In genomic region chr15:100388224-100388835, GRCm38 (mm10) we compare ENCODE assay signal across 21 mouse cellular contexts. TPM values are rescaled to one million over a fixed set of nuclear protein-coding genes. Genes with fewer than 3 reads are reported as not detected.
DNase-seq lines count a peak whose midpoint lies in the region; ATAC-seq and TF ChIP-seq lines count a peak whose summit lies in the region.
"Had no signal": no experiment of that assay in that cellular context is flagged by ENCODE, and none has a peak within 500 bp of the region (broad histone marks: within the 10 kb centered on the region; RNA-seq: fewer than 3 reads in every experiment).

No protein-coding gene starts in this region.

- H3K9ac ChIP-seq in lung, postnatal 0 days (replicated peaks; ENCODE audit: low read depth) = no peak overlapping the region
- H3K9ac ChIP-seq in CH12.LX (ENCODE audit: insufficient read depth, low read depth) = no peak overlapping the region
- H3K9ac ChIP-seq in hindbrain, embryonic 16.5 days (ENCODE audit: low read depth, low read length) = no peak overlapping the region
- H3K9ac ChIP-seq: heart, embryonic 13.5 days; limb, embryonic 13.5 days; neural tube, embryonic 15.5 days had no signal

- in situ Hi-C loops in CH12.LX (cut with MboI; ENCODE audit: low pct_ligation_motif_present, low pct_unique_long_range_greater_than_20kb, low sequenced_read_pairs) = no loop called here

- no peak overlapping the region for H3K4me3 ChIP-seq in lung, postnatal 0 days (ENCODE audit: low read depth, low read length)
- H3K4me3 ChIP-seq in CH12.LX (replicated peaks in 1 of 3; ENCODE audit: low read depth in 2 of 3, low read length in 2 of 3, poor library complexity in 1 of 3) = no peak overlapping the region
- no peak overlapping the region for H3K4me3 ChIP-seq in hindbrain, embryonic 16.5 days (ENCODE audit: low read length)
- H3K4me3 ChIP-seq: heart, embryonic 13.5 days; limb, embryonic 13.5 days; midbrain, embryonic 10.5 days; neural tube, embryonic 15.5 days had no signal

- no peaks in the 10 kb centered on the region for H3K4me1 ChIP-seq in lung, postnatal 0 days (ENCODE audit: insufficient read depth, low read depth, low read length)
- H3K4me1 ChIP-seq in CH12.LX (ENCODE audit: control insufficient read depth in 1 of 2, insufficient read depth in 2 of 2) = peaks cover 16 to 28% of the 10 kb centered on the region in 2 experiments
- no peaks in the 10 kb centered on the region for H3K4me1 ChIP-seq in hindbrain, embryonic 16.5 days (ENCODE audit: control insufficient read depth, insufficient read depth, low read depth, low read length)
- H3K4me1 ChIP-seq: neural tube, embryonic 15.5 days had no signal

- TF ChIP-seq EP300 in lung, postnatal 0 days (IDR thresholded peaks at IDR 0.05) = no peak
- TF ChIP-seq EP300 in CH12.LX (IDR thresholded peaks at IDR 0.05; ENCODE audit: low read length) = no peak

- peak overlapping the region; percentile 81 for H3K27ac ChIP-seq in lung, postnatal 0 days (ENCODE audit: low read length)
- H3K27ac ChIP-seq in CH12.LX (ENCODE audit: insufficient read depth, low read depth) = no peak overlapping the region
- H3K27ac ChIP-seq in hindbrain, embryonic 16.5 days (ENCODE audit: low read depth, low read length) = no peak overlapping the region
- H3K27ac ChIP-seq: heart, embryonic 13.5 days; limb, embryonic 13.5 days; midbrain, embryonic 10.5 days; neural tube, embryonic 15.5 days had no signal

- no peaks in the 10 kb centered on the region for H3K9me3 ChIP-seq in lung, postnatal 0 days (ENCODE audit: low read length)
- H3K9me3 ChIP-seq in CH12.LX (replicated peaks; ENCODE audit: low read length) = no peaks in the 10 kb centered on the region
- no peaks in the 10 kb centered on the region for H3K9me3 ChIP-seq in hindbrain, embryonic 16.5 days (ENCODE audit: control insufficient read depth, low read length)
- H3K9me3 ChIP-seq: G1E; heart, embryonic 13.5 days; limb, embryonic 13.5 days; midbrain, embryonic 10.5 days; neural tube, embryonic 15.5 days had no signal

- no peaks in the 10 kb centered on the region for H3K27me3 ChIP-seq in lung, postnatal 0 days (replicated peaks; ENCODE audit: insufficient read depth, low read length)
- H3K27me3 ChIP-seq in CH12.LX (replicated peaks) = no peaks in the 10 kb centered on the region
- H3K27me3 ChIP-seq in hindbrain, embryonic 16.5 days (replicated peaks; ENCODE audit: control insufficient read depth, insufficient read depth, low read length) = no peaks in the 10 kb centered on the region
- H3K27me3 ChIP-seq: heart, embryonic 13.5 days; limb, embryonic 13.5 days; neural tube, embryonic 15.5 days had no signal

- TF ChIP-seq RAD21 in CH12.LX (IDR thresholded peaks at IDR 0.05; ENCODE audit: low read depth, low read length) = no peak

- ATAC-seq in lung, postnatal 0 days = peak; percentile 64
- ATAC-seq in megakaryocyte progenitor cell, adult 5-6 weeks (replicated peaks; ENCODE audit: poor library complexity) = peak; percentile 52
- ATAC-seq in hindbrain, embryonic 16.5 days = no peak
- ATAC-seq: forebrain, embryonic 14.5 days had no signal

- TF ChIP-seq CTCF in lung, postnatal 0 days (IDR thresholded peaks at IDR 0.05) = no peak
- no peak for TF ChIP-seq CTCF in CH12.LX (conservative IDR thresholded peaks at IDR 0.05 in 1 of 2, IDR thresholded peaks at IDR 0.05 in 1 of 2; ENCODE audit: low read depth in 2 of 2, low read length in 2 of 2)

- no peaks in the 10 kb centered on the region for H3K79me2 ChIP-seq in CH12.LX (replicated peaks; ENCODE audit: control insufficient read depth, extremely low read depth, insufficient read depth, poor library complexity, severe bottlenecking)

- 61% methylated on average over 15 of the region's 16 CpGs for WGBS in lung, postnatal 0 days
- WGBS in hindbrain, embryonic 16.5 days = 92% methylated on average over 16 of the region's 16 CpGs

- no peak for TF ChIP-seq POLR2A in CH12.LX (IDR thresholded peaks at IDR 0.05; ENCODE audit: low read depth, low read length)

- dilution Hi-C loops in CH12.LX (cut with MboI; ENCODE audit: extremely low pct_ligation_motif_present, extremely low pct_unique_long_range_greater_than_20kb, low sequenced_read_pairs) = no loop called here

- peak; percentile 17 for DNase-seq in lung, postnatal 0 days (ENCODE audit: low spot score)
- no peak for DNase-seq in lung, adult 18-20 months
- DNase-seq in CH12.LX (ENCODE audit: extremely low read depth) = peak; percentile 63
- DNase-seq in thymus, postnatal 36 days = peak; percentile 11 to 39
- DNase-seq in layer of hippocampus, postnatal 14 days (ENCODE audit: low spot score in 2 of 2) = no peak
- DNase-seq: gastrocnemius, postnatal 36 days; heart, postnatal 4 days; kidney, adult 8-10 months; layer of hippocampus, adult 9-11 months; right cerebral cortex, postnatal 25 days had no signal

- peak overlapping the region; percentile 28 for H3K4me2 ChIP-seq in lung, postnatal 0 days (replicated peaks; ENCODE audit: low read depth, low read length)
- no peak overlapping the region for H3K4me2 ChIP-seq in CH12.LX (ENCODE audit: insufficient read depth, low read depth, poor library complexity, severe bottlenecking)
- no peak overlapping the region for H3K4me2 ChIP-seq in hindbrain, embryonic 16.5 days (ENCODE audit: low read length)
- H3K4me2 ChIP-seq: heart, embryonic 13.5 days; limb, embryonic 13.5 days; neural tube, embryonic 15.5 days had no signal

- no peaks in the 10 kb centered on the region for H3K36me3 ChIP-seq in lung, postnatal 0 days (ENCODE audit: insufficient read depth, low read length)
- H3K36me3 ChIP-seq in CH12.LX (replicated peaks in 1 of 2; ENCODE audit: control insufficient read depth in 1 of 2, insufficient read depth in 1 of 2, low read length in 1 of 2) = peaks cover 0 to 11% of the 10 kb centered on the region in 2 experiments
- H3K36me3 ChIP-seq in hindbrain, embryonic 16.5 days (ENCODE audit: control insufficient read depth, insufficient read depth, low read length) = peaks cover under 1% of the 10 kb centered on the region
- H3K36me3 ChIP-seq: neural tube, embryonic 15.5 days had no signal

TF ChIP-seq in CH12.LX, 34 proteins besides CTCF, POLR2A, EP300 and RAD21:
- TF ChIP-seq ETS1 (conservative IDR thresholded peaks at IDR 0.05; ENCODE audit: low read depth, low read length) (0 out of 2 replicates have a peak, but pooled peaks have one; percentile 25), MEF2A (IDR thresholded peaks at IDR 0.05; ENCODE audit: borderline replicate concordance, low read depth, low read length) (peak; percentile 78; the same call in 1 of the 2 replicates), BHLHE40 (IDR thresholded peaks at IDR 0.05; ENCODE audit: low read depth, low read length) (peak; percentile 74), USF1 (IDR thresholded peaks at IDR 0.05; ENCODE audit: low read depth, low read length) (no peak), NRF1 (IDR thresholded peaks at IDR 0.05; ENCODE audit: low read depth, low read length) (peak; percentile 67)

RNA-seq across cellular contexts. Expression of gene Higd1c, which starts 24.0 kb away (rescaled TPM):
- polyA plus RNA-seq in lung, postnatal 0 days (2015; fragmentation: Nextera tagmentation; extraction: Ambion mirVana) = not detected in 2 replicates
- not detected in 2 replicates for total RNA-seq in CH12.LX (2012; rRNA removed)
- not detected in 2 replicates for total RNA-seq in CH12.LX (2014; rRNA removed)
- not detected in 2 replicates for polyA plus RNA-seq in CH12.LX (2012; ENCODE audit: insufficient read length, low read depth)
- not detected in 2 replicates for total RNA-seq in megakaryocyte progenitor cell, adult 5-6 weeks (2015)
- not detected in 2 replicates for total RNA-seq in megakaryocyte progenitor cell, adult 5-6 weeks (2017)
- polyA plus RNA-seq in hindbrain, embryonic 16.5 days (2015; fragmentation: Nextera tagmentation; extraction: Ambion mirVana) = not detected in 2 replicates
- total RNA-seq in layer of hippocampus, postnatal 14 days (2021) = not detected
- total RNA-seq: G1E; gastrocnemius, postnatal 36 days; heart, postnatal 4 days; left cerebral cortex, postnatal 10 days had no signal
- polyA plus RNA-seq: adrenal gland, adult 2 months; forebrain, embryonic 14.5 days; G1E; heart, embryonic 13.5 days; limb, embryonic 13.5 days; liver, embryonic 16.5 days; midbrain, embryonic 10.5 days; neural tube, embryonic 15.5 days had no signal

RNA-seq across cellular contexts. Expression of gene Gm5475, which starts 33.6 kb away (rescaled TPM):
- polyA plus RNA-seq in lung, postnatal 0 days (2015; fragmentation: Nextera tagmentation; extraction: Ambion mirVana) = 0.11 and 0.12 TPM in 2 replicates
- not detected in 2 replicates for total RNA-seq in CH12.LX (2012; rRNA removed)
- total RNA-seq in CH12.LX (2014; rRNA removed) = not detected in 2 replicates
- polyA plus RNA-seq in CH12.LX (2012; ENCODE audit: insufficient read length, low read depth) = not detected in 2 replicates
- not detected in 2 replicates for total RNA-seq in megakaryocyte progenitor cell, adult 5-6 weeks (2015)
- not detected in 2 replicates for total RNA-seq in megakaryocyte progenitor cell, adult 5-6 weeks (2017)
- 0.11 and 0.16 TPM in 2 replicates for polyA plus RNA-seq in hindbrain, embryonic 16.5 days (2015; fragmentation: Nextera tagmentation; extraction: Ambion mirVana)
- not detected for total RNA-seq in layer of hippocampus, postnatal 14 days (2021)
- total RNA-seq: adrenal gland, adult 2 months; gastrocnemius, postnatal 36 days; heart, postnatal 4 days had no signal
- polyA plus RNA-seq: forebrain, embryonic 14.5 days; G1E had no signal

RNA-seq across cellular contexts. Expression of gene Mettl7a2, which starts 35.3 kb away (rescaled TPM):
- polyA plus RNA-seq in lung, postnatal 0 days (2015; fragmentation: Nextera tagmentation; extraction: Ambion mirVana) = 0.11 and 0.19 TPM in 2 replicates
- not detected in 2 replicates for total RNA-seq in CH12.LX (2012; rRNA removed)
- not detected in 2 replicates for total RNA-seq in CH12.LX (2014; rRNA removed)
- not detected in 2 replicates for polyA plus RNA-seq in CH12.LX (2012; ENCODE audit: insufficient read length, low read depth)
- total RNA-seq in megakaryocyte progenitor cell, adult 5-6 weeks (2015) = not detected in 2 replicates
- not detected in 2 replicates for total RNA-seq in megakaryocyte progenitor cell, adult 5-6 weeks (2017)
- polyA plus RNA-seq in hindbrain, embryonic 16.5 days (2015; fragmentation: Nextera tagmentation; extraction: Ambion mirVana) = not detected in 2 replicates
- total RNA-seq in layer of hippocampus, postnatal 14 days (2021) = under 1 TPM; 0.37 to 0.55 TPM
- polyA plus RNA-seq: adrenal gland, adult 2 months; forebrain, embryonic 14.5 days; heart, embryonic 13.5 days; liver, embryonic 16.5 days; midbrain, embryonic 10.5 days; neural tube, embryonic 15.5 days had no signal

RNA-seq across cellular contexts. Expression of gene Methig1, which starts 35.4 kb away (rescaled TPM):
- polyA plus RNA-seq in lung, postnatal 0 days (2015; fragmentation: Nextera tagmentation; extraction: Ambion mirVana) = not detected in 2 replicates
- not detected in 2 replicates for total RNA-seq in CH12.LX (2012; rRNA removed)
- not detected in 2 replicates for total RNA-seq in CH12.LX (2014; rRNA removed)
- polyA plus RNA-seq in CH12.LX (2012; ENCODE audit: insufficient read length, low read depth) = not detected in 2 replicates
- total RNA-seq in megakaryocyte progenitor cell, adult 5-6 weeks (2015) = not detected in 2 replicates
- not detected in 2 replicates for total RNA-seq in megakaryocyte progenitor cell, adult 5-6 weeks (2017)
- not detected in 2 replicates for polyA plus RNA-seq in hindbrain, embryonic 16.5 days (2015; fragmentation: Nextera tagmentation; extraction: Ambion mirVana)
- not detected for total RNA-seq in layer of hippocampus, postnatal 14 days (2021)
- total RNA-seq: G1E; gastrocnemius, postnatal 36 days; heart, postnatal 4 days; left cerebral cortex, postnatal 10 days had no signal
- polyA plus RNA-seq: adrenal gland, adult 2 months; forebrain, embryonic 14.5 days; heart, embryonic 13.5 days; midbrain, embryonic 10.5 days had no signal

RNA-seq across cellular contexts. Expression of gene Slc11a2, which starts 36.5 kb away (rescaled TPM):
- 16.1 and 19.2 TPM in 2 replicates for polyA plus RNA-seq in lung, postnatal 0 days (2015; fragmentation: Nextera tagmentation; extraction: Ambion mirVana)
- total RNA-seq in CH12.LX (2012; rRNA removed) = 8.9 and 13.2 TPM in 2 replicates
- 11.7 and 13.0 TPM in 2 replicates for total RNA-seq in CH12.LX (2014; rRNA removed)
- polyA plus RNA-seq in CH12.LX (2012; ENCODE audit: insufficient read length, low read depth) = 18.6 and 19.1 TPM in 2 replicates
- total RNA-seq in megakaryocyte progenitor cell, adult 5-6 weeks (2015) = 8.2 and 12.0 TPM in 2 replicates
- total RNA-seq in megakaryocyte progenitor cell, adult 5-6 weeks (2017) = 11.0 and 14.6 TPM in 2 replicates
- polyA plus RNA-seq in hindbrain, embryonic 16.5 days (2015; fragmentation: Nextera tagmentation; extraction: Ambion mirVana) = 24.9 and 30.8 TPM in 2 replicates
- total RNA-seq in layer of hippocampus, postnatal 14 days (2021) = 10 to 100 TPM; 61.4 to 65.1 TPM

Comparison
In these comparisons a context has a peak if more than half of its experiments do, and no peak if none do; other contexts are left out.
1. DNase-seq: peak in lung, postnatal 0 days (single experiment), CH12.LX (single experiment) and thymus, postnatal 36 days (2 of 2); none in lung, adult 18-20 months (0 of 2) and layer of hippocampus, postnatal 14 days (0 of 2).